10 mouse cellular contexts compared by ENCODE assay signal in the genomic region with DNA sequence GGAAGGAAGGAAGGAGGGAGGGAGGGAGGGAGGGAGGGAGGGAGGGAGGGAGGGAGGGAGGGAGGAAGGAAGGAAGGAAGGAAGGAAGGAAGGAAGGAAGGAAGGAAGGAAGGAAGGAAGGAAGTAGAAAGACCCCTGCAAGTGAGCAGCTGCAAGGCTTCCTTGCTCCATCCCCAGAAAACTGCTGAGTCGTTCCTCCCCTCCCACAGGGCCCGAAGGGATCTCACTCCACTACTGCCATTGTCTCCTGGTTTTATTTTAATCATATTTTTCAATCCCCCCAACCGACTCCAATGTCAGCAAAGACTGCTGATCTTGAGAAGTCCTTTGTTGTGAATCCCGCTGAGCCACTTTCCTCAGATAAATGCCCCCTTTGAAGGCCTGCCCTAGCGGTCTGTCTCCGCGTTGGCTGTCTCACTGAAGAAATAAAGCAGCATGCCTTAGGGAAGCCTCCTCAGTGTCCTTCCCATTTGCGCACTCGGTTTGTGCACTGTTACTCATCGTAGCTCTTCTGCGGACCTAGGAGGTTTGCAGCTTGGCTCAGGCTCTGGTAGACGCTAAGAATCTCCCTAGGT.
DNase-seq lines count a peak whose midpoint lies in the region; ATAC-seq lines count a peak whose summit lies in the region.
"Had no signal": no experiment of that assay in that cellular context is flagged by ENCODE, and none has a peak within 500 bp of the region (broad histone marks: within the 10 kb centered on the region; RNA-seq: fewer than 3 reads in every experiment).

No protein-coding gene starts in this region.

- H3K4me1 ChIP-seq in embryonic facial prominence, embryonic 13.5 days: 0 out of 2 replicates have a peak, but pooled peaks cover 4% of the 10 kb centered on the region
- H3K4me1 ChIP-seq in hindbrain, embryonic 15.5 days (replicated peaks): peaks cover 6% of the 10 kb centered on the region; the same call in 1 of the 2 replicates
- peaks cover 4% of the 10 kb centered on the region; the same call in 1 of the 2 replicates for H3K4me1 ChIP-seq in neural tube, embryonic 12.5 days

- no peak overlapping the region for H3K27ac ChIP-seq in embryonic facial prominence, embryonic 13.5 days
- H3K27ac ChIP-seq in hindbrain, embryonic 15.5 days (replicated peaks): no peak overlapping the region
- no peak overlapping the region for H3K27ac ChIP-seq in neural tube, embryonic 12.5 days
- H3K27ac ChIP-seq: kidney, postnatal 0 days had no signal

- no peaks in the 10 kb centered on the region for H3K36me3 ChIP-seq in embryonic facial prominence, embryonic 13.5 days
- H3K36me3 ChIP-seq in hindbrain, embryonic 15.5 days: no peaks in the 10 kb centered on the region
- no peaks in the 10 kb centered on the region for H3K36me3 ChIP-seq in neural tube, embryonic 12.5 days

- H3K27me3 ChIP-seq in embryonic facial prominence, embryonic 13.5 days: no peaks in the 10 kb centered on the region
- no peaks in the 10 kb centered on the region for H3K27me3 ChIP-seq in hindbrain, embryonic 15.5 days
- no peaks in the 10 kb centered on the region for H3K27me3 ChIP-seq in neural tube, embryonic 12.5 days (replicated peaks)

- no peak overlapping the region for H3K9ac ChIP-seq in embryonic facial prominence, embryonic 13.5 days
- no peak overlapping the region for H3K9ac ChIP-seq in hindbrain, embryonic 15.5 days
- no peak overlapping the region for H3K9ac ChIP-seq in neural tube, embryonic 12.5 days

- ATAC-seq in embryonic facial prominence, embryonic 13.5 days (ENCODE audit: insufficient number of reproducible peaks, insufficient read depth, low FRiP score, low TSS enrichment, low read depth): no peak
- no peak for ATAC-seq in hindbrain, embryonic 15.5 days (ENCODE audit: low FRiP score, low read depth)
- no peak for ATAC-seq in neural tube, embryonic 12.5 days (ENCODE audit: low FRiP score, low read depth)

- peak overlapping the region; percentile 17; the same call in 1 of the 2 replicates for H3K4me2 ChIP-seq in embryonic facial prominence, embryonic 13.5 days
- peak overlapping the region; percentile 37 for H3K4me2 ChIP-seq in hindbrain, embryonic 15.5 days
- H3K4me2 ChIP-seq in neural tube, embryonic 12.5 days (replicated peaks): peak overlapping the region; percentile 33

- DNase-seq in layer of hippocampus, adult 9-11 months: peak; percentile 5
- DNase-seq in layer of hippocampus, postnatal 25 days (ENCODE audit: extremely low spot score in 1 of 2, low spot score in 1 of 2): no peak
- no peak for DNase-seq in kidney, adult 18-20 months
- DNase-seq in lung, postnatal 4 days: no peak
- DNase-seq in left cerebral cortex, adult 8-10 months (ENCODE audit: low spot score in 2 of 2): no peak
- DNase-seq: right cerebral cortex, postnatal 25 days had no signal

- no peak overlapping the region for H3K4me3 ChIP-seq in embryonic facial prominence, embryonic 13.5 days
- no peak overlapping the region for H3K4me3 ChIP-seq in hindbrain, embryonic 15.5 days
- H3K4me3 ChIP-seq in neural tube, embryonic 12.5 days: no peak overlapping the region

- H3K9me3 ChIP-seq in embryonic facial prominence, embryonic 13.5 days: no peaks in the 10 kb centered on the region
- H3K9me3 ChIP-seq in hindbrain, embryonic 15.5 days: no peaks in the 10 kb centered on the region
- H3K9me3 ChIP-seq in neural tube, embryonic 12.5 days: no peaks in the 10 kb centered on the region

- WGBS in embryonic facial prominence, embryonic 13.5 days: 17% methylated on average over 12 of the region's 12 CpGs
- 9% methylated on average over 12 of the region's 12 CpGs for WGBS in hindbrain, embryonic 15.5 days
- 15% methylated on average over 12 of the region's 12 CpGs for WGBS in neural tube, embryonic 12.5 days
